21 mouse cellular contexts compared by ENCODE assay signal in the genomic region with DNA sequence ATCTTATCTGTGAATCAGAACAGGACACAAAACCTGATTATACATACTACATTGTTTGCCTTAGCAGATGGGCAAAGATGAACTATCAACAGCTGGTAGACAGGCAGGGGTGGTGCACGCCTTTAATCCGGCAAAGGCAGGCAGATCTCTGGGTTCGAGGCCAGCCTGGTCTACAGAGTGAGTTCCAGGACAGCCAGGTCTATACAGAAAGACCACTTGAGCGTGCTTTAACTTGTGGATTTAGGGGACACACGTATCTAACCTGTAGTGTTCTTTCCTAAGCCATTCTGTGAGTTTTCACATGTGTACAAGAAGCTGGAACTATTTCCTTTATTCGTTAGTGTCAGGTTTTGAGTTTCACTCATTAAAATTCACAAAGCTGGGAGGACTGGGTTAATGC.
DNase-seq lines count a peak whose midpoint lies in the region; ATAC-seq lines count a peak whose summit lies in the region.
"Had no signal": no experiment of that assay in that cellular context is flagged by ENCODE, and none has a peak within 500 bp of the region (broad histone marks: within the 10 kb centered on the region; RNA-seq: fewer than 3 reads in every experiment).

No protein-coding gene starts in this region.

- no peaks in the 10 kb centered on the region for H3K9me3 ChIP-seq in kidney, embryonic 15.5 days (replicated peaks)
- H3K9me3 ChIP-seq in forebrain, embryonic 15.5 days: no peaks in the 10 kb centered on the region
- no peaks in the 10 kb centered on the region for H3K9me3 ChIP-seq in hindbrain, embryonic 16.5 days (ENCODE audit: control insufficient read depth, low read length)
- no peaks in the 10 kb centered on the region for H3K9me3 ChIP-seq in neural tube, embryonic 14.5 days (ENCODE audit: control insufficient read depth, low read length)
- H3K9me3 ChIP-seq: limb, embryonic 13.5 days had no signal

- H3K4me1 ChIP-seq in kidney, embryonic 15.5 days: peaks cover 29% of the 10 kb centered on the region
- H3K4me1 ChIP-seq in forebrain, embryonic 15.5 days: peaks cover 8% of the 10 kb centered on the region
- H3K4me1 ChIP-seq in hindbrain, embryonic 16.5 days (ENCODE audit: control insufficient read depth, insufficient read depth, low read depth, low read length): peaks cover 7% of the 10 kb centered on the region
- H3K4me1 ChIP-seq in neural tube, embryonic 14.5 days (ENCODE audit: control insufficient read depth, insufficient read depth, low read length): peaks cover 5% of the 10 kb centered on the region; the same call in 1 of the 2 replicates

- no peak for ATAC-seq in kidney, embryonic 15.5 days (replicated peaks; ENCODE audit: low FRiP score)
- ATAC-seq in forebrain, embryonic 15.5 days (replicated peaks): no peak
- no peak for ATAC-seq in hindbrain, embryonic 16.5 days
- 0 out of 2 replicates have a peak, but pooled peaks have one; percentile 8 for ATAC-seq in neural tube, embryonic 14.5 days (ENCODE audit: low read depth)
- ATAC-seq: liver, postnatal 0 days; Patski had no signal

- no peak overlapping the region for H3K9ac ChIP-seq in kidney, embryonic 15.5 days
- H3K9ac ChIP-seq in forebrain, embryonic 15.5 days (replicated peaks): no peak overlapping the region
- no peak overlapping the region for H3K9ac ChIP-seq in hindbrain, embryonic 16.5 days (ENCODE audit: low read depth, low read length)
- H3K9ac ChIP-seq in neural tube, embryonic 14.5 days (replicated peaks; ENCODE audit: low read depth, low read length): no peak overlapping the region
- H3K9ac ChIP-seq: limb, embryonic 13.5 days; liver, postnatal 0 days had no signal

- H3K27ac ChIP-seq in kidney, embryonic 15.5 days: peak overlapping the region; percentile 51
- H3K27ac ChIP-seq in forebrain, embryonic 15.5 days (replicated peaks): peak overlapping the region; percentile 52
- 0 out of 2 replicates have a peak overlapping the region, but pooled peaks have one; percentile 23 for H3K27ac ChIP-seq in hindbrain, embryonic 16.5 days (ENCODE audit: low read depth, low read length)
- no peak overlapping the region for H3K27ac ChIP-seq in neural tube, embryonic 14.5 days (ENCODE audit: low read depth, low read length)
- H3K27ac ChIP-seq: gastrocnemius, adult 2 months; heart, adult 2 months; limb, embryonic 13.5 days; stomach, postnatal 0 days had no signal

- no peaks in the 10 kb centered on the region for H3K27me3 ChIP-seq in kidney, embryonic 15.5 days
- no peaks in the 10 kb centered on the region for H3K27me3 ChIP-seq in forebrain, embryonic 15.5 days
- no peaks in the 10 kb centered on the region for H3K27me3 ChIP-seq in hindbrain, embryonic 16.5 days (replicated peaks; ENCODE audit: control insufficient read depth, insufficient read depth, low read length)
- no peaks in the 10 kb centered on the region for H3K27me3 ChIP-seq in neural tube, embryonic 14.5 days (ENCODE audit: control insufficient read depth, insufficient read depth, low read length)
- H3K27me3 ChIP-seq: limb, embryonic 13.5 days; Patski had no signal

- no peak overlapping the region for H3K4me3 ChIP-seq in kidney, embryonic 15.5 days (replicated peaks)
- no peak overlapping the region for H3K4me3 ChIP-seq in forebrain, embryonic 15.5 days
- no peak overlapping the region for H3K4me3 ChIP-seq in hindbrain, embryonic 16.5 days (ENCODE audit: low read length)
- H3K4me3 ChIP-seq in neural tube, embryonic 14.5 days (ENCODE audit: low read depth, low read length): no peak overlapping the region
- H3K4me3 ChIP-seq: erythroblast, embryonic 14.5 days; gastrocnemius, adult 2 months; heart, adult 2 months; limb, embryonic 13.5 days had no signal

- no peak overlapping the region for H3K4me2 ChIP-seq in kidney, embryonic 15.5 days
- H3K4me2 ChIP-seq in forebrain, embryonic 15.5 days (replicated peaks): no peak overlapping the region
- H3K4me2 ChIP-seq in hindbrain, embryonic 16.5 days (ENCODE audit: low read length): no peak overlapping the region
- H3K4me2 ChIP-seq in neural tube, embryonic 14.5 days (ENCODE audit: low read depth, low read length): no peak overlapping the region
- H3K4me2 ChIP-seq: limb, embryonic 13.5 days had no signal

- no peaks in the 10 kb centered on the region for H3K36me3 ChIP-seq in kidney, embryonic 15.5 days
- no peaks in the 10 kb centered on the region for H3K36me3 ChIP-seq in forebrain, embryonic 15.5 days
- H3K36me3 ChIP-seq in hindbrain, embryonic 16.5 days (ENCODE audit: control insufficient read depth, insufficient read depth, low read length): no peaks in the 10 kb centered on the region
- H3K36me3 ChIP-seq in neural tube, embryonic 14.5 days (ENCODE audit: control insufficient read depth, insufficient read depth, low read length): no peaks in the 10 kb centered on the region
- H3K36me3 ChIP-seq: limb, embryonic 13.5 days had no signal

- intact Hi-C loops in left cerebral cortex, postnatal 36 days (cut with DNase I): no loop called here

- no peak for DNase-seq in kidney, adult 11 months
- DNase-seq in thymus, postnatal 0 days (ENCODE audit: low spot score): no peak
- DNase-seq in c-Kit-positive CD71-positive TER-119-positive erythroid progenitor cells, embryonic 14.5 days (ENCODE audit: low spot score): no peak
- DNase-seq in left cerebral cortex, postnatal 36 days (ENCODE audit: low spot score in 2 of 2): no peak
- DNase-seq: B cell, adult 2 months; cerebellum, postnatal 14 days; gastrocnemius, adult 2 months; heart, adult 2 months; heart, postnatal 10 days; kidney, adult 18-20 months; liver, postnatal 0 days; right cerebral cortex, adult 18-20 months; thymus, postnatal 25 days had no signal

- 65% methylated on average over 6 of the region's 6 CpGs for WGBS in kidney, embryonic 15.5 days
- WGBS in forebrain, embryonic 15.5 days: 65% methylated on average over 6 of the region's 6 CpGs
- WGBS in hindbrain, embryonic 16.5 days: 74% methylated on average over 6 of the region's 6 CpGs
- WGBS in neural tube, embryonic 14.5 days: 77% methylated on average over 6 of the region's 6 CpGs
